Mouse (Mus musculus) small intestine, adult 2 months (tissue): ENCODE data around the gene Gna11.

Experiments used
- CTCF ChIP-seq: fragments of 200-500 bp; IDR thresholded peaks from 2 replicates; pipeline ENCODE4 v1.5.1; 2012; ENCODE audit warnings: low read depth, mild to moderate bottlenecking, control low read depth, inconsistent platforms, low read length, moderate library complexity, mixed read lengths; ENCODE audit not compliant: insufficient replicate concordance, insufficient read length; ENCODE audit errors: extremely low read depth
- POLR2A ChIP-seq: fragments of 200-500 bp; IDR thresholded peaks from 2 replicates; pipeline ENCODE4 v1.6.1; 2012; ENCODE audit warnings: low read depth, mild to moderate bottlenecking, control low read depth, inconsistent platforms, low read length, moderate library complexity

GRCm38 (mm10) chr10:81510246-81510810 is 34.7 kb downstream of the Gna11 start:
- no peak for TF ChIP-seq CTCF
- TF ChIP-seq POLR2A = no peak
